Mouse (Mus musculus) CH12.LX (cell line): ENCODE data around the gene Hck. TPM values are rescaled to one million over a fixed set of nuclear protein-coding genes. Genes with fewer than 3 reads are reported as not detected.

ENCODE experiments used
- DNase-seq: peaks from one replicate; pipeline ENCODE4 v3.0.0-alpha.2; 2013; ENCODE audit errors: extremely low read depth
- H3K27ac ChIP-seq: 2 replicates; pipeline ENCODE4 v1.5.1; 2012; ENCODE audit warnings: low read depth, mild to moderate bottlenecking, control low read depth, moderate library complexity; ENCODE audit not compliant: insufficient read depth
- H3K27me3 ChIP-seq: replicated peaks from 2 replicates; pipeline ENCODE3; 2012; ENCODE audit warnings: inconsistent platforms
- H3K36me3 ChIP-seq, 2 experiments: replicated peaks in 1 of 2; 2 replicates each; pipeline versions ENCODE3 to v1.6.1; 2012; ENCODE audit warnings: inconsistent platforms in 1 of 2, low read length in 1 of 2, mild to moderate bottlenecking in 1 of 2, mixed read lengths in 1 of 2, moderate library complexity in 1 of 2; ENCODE audit not compliant: control insufficient read depth in 1 of 2, insufficient read depth in 1 of 2
- H3K4me1 ChIP-seq, 2 experiments: 2 replicates each; pipeline ENCODE4 v1.6.1; 2012; ENCODE audit warnings: inconsistent platforms in 1 of 2, moderate library complexity in 1 of 2; ENCODE audit not compliant: insufficient read depth in 2 of 2, control insufficient read depth in 1 of 2
- H3K4me2 ChIP-seq: 2 replicates; pipeline ENCODE4 v1.6.1; 2012; ENCODE audit warnings: low read depth, mild to moderate bottlenecking, control low read depth; ENCODE audit not compliant: poor library complexity, insufficient read depth, severe bottlenecking
- H3K4me3 ChIP-seq, 3 experiments: fragments of 150-350 bp in 1 of 3; sonication (generic) in 1 of 3; replicated peaks in 1 of 3; 2 replicates each; pipeline versions ENCODE3 to v1.5.1; 2011 to 2012; ENCODE audit warnings: low read depth in 2 of 3, low read length in 2 of 3, mild to moderate bottlenecking in 2 of 3, moderate library complexity in 2 of 3, control low read depth in 1 of 3, improper control_type of control experiment in 1 of 3, inconsistent platforms in 1 of 3, mixed read lengths in 1 of 3; ENCODE audit not compliant: poor library complexity in 1 of 3
- H3K79me2 ChIP-seq: replicated peaks from 2 replicates; pipeline ENCODE4 v1.6.1; 2012; ENCODE audit warnings: mild to moderate bottlenecking, moderate library complexity; ENCODE audit not compliant: control insufficient read depth, poor library complexity, insufficient read depth, severe bottlenecking; ENCODE audit errors: extremely low read depth
- H3K9ac ChIP-seq: 2 replicates; pipeline ENCODE4 v1.6.1; 2012; ENCODE audit warnings: low read depth, mild to moderate bottlenecking, control low read depth, moderate library complexity; ENCODE audit not compliant: insufficient read depth
- H3K9me3 ChIP-seq: replicated peaks from 2 replicates; pipeline ENCODE3; 2012; ENCODE audit warnings: low read length, inconsistent platforms, mixed read lengths
- BHLHE40 ChIP-seq: IDR thresholded peaks from 2 replicates; pipeline ENCODE4 v1.6.1; 2011; ENCODE audit warnings: mild to moderate bottlenecking, low read depth, low read length, improper control_type of control experiment
- CHD2 ChIP-seq: IDR thresholded peaks from 2 replicates; pipeline ENCODE4 v1.6.1; 2011; ENCODE audit warnings: low read length, improper control_type of control experiment
- E2F4 ChIP-seq: IDR thresholded peaks from 2 replicates; pipeline ENCODE4 v1.6.1; 2011; ENCODE audit warnings: low read depth, low read length, improper control_type of control experiment; ENCODE audit not compliant: insufficient replicate concordance
- ELF1 ChIP-seq: IDR thresholded peaks from 2 replicates; pipeline ENCODE4 v1.6.1; 2014; ENCODE audit warnings: low read depth, mild to moderate bottlenecking, inconsistent platforms, low read length, improper control_type of control experiment
- EP300 ChIP-seq: IDR thresholded peaks from 2 replicates; pipeline ENCODE4 v1.6.1; 2011; ENCODE audit warnings: low read length, improper control_type of control experiment
- ETS1 ChIP-seq: conservative IDR thresholded peaks from 2 replicates; pipeline ENCODE4 v1.6.1; 2012; ENCODE audit warnings: low read depth, mild to moderate bottlenecking, inconsistent platforms, low read length, improper control_type of control experiment, moderate library complexity
- GABPA ChIP-seq: IDR thresholded peaks from 2 replicates; pipeline ENCODE4 v1.6.1; 2012; ENCODE audit warnings: low read depth, low read length, improper control_type of control experiment, inconsistent platforms; ENCODE audit not compliant: insufficient replicate concordance
- IRF4 ChIP-seq: IDR thresholded peaks from 2 replicates; pipeline ENCODE4 v1.6.1; 2014; ENCODE audit warnings: low read depth, mild to moderate bottlenecking, inconsistent platforms, low read length, improper control_type of control experiment
- JUN ChIP-seq: IDR thresholded peaks from 2 replicates; pipeline ENCODE4 v1.6.1; 2011; ENCODE audit warnings: low read depth, mild to moderate bottlenecking, low read length, improper control_type of control experiment, moderate library complexity; ENCODE audit not compliant: insufficient read depth
- JUND ChIP-seq: conservative IDR thresholded peaks from 2 replicates; pipeline ENCODE4 v1.6.1; 2011; ENCODE audit warnings: low read depth, low read length, improper control_type of control experiment
- MAFK ChIP-seq: IDR thresholded peaks from 2 replicates; pipeline ENCODE4 v1.6.1; 2011; ENCODE audit warnings: low read length, improper control_type of control experiment; ENCODE audit not compliant: insufficient replicate concordance
- MAX ChIP-seq: IDR thresholded peaks from 2 replicates; pipeline ENCODE4 v1.6.1; 2011; ENCODE audit warnings: low read length, improper control_type of control experiment
- MEF2A ChIP-seq: IDR thresholded peaks from 2 replicates; pipeline ENCODE4 v1.6.1; 2014; ENCODE audit warnings: low read depth, mild to moderate bottlenecking, inconsistent platforms, low read length, improper control_type of control experiment, borderline replicate concordance
- NELFE ChIP-seq: IDR thresholded peaks from 2 replicates; pipeline ENCODE4 v1.6.1; 2011; ENCODE audit warnings: low read depth, low read length, improper control_type of control experiment
- RCOR1 ChIP-seq: conservative IDR thresholded peaks from 2 replicates; pipeline ENCODE4 v1.6.1; 2012; ENCODE audit warnings: low read depth, mild to moderate bottlenecking, inconsistent platforms, low read length, improper control_type of control experiment
- SIN3A ChIP-seq: IDR thresholded peaks from 2 replicates; pipeline ENCODE4 v1.6.1; 2012; ENCODE audit warnings: low read length, improper control_type of control experiment, inconsistent platforms
- TBP ChIP-seq: conservative IDR thresholded peaks from 2 replicates; pipeline ENCODE4 v1.6.1; 2011; ENCODE audit warnings: low read depth, low read length, improper control_type of control experiment
- TCF12 ChIP-seq: IDR thresholded peaks from 2 replicates; pipeline ENCODE4 v1.6.1; 2014; ENCODE audit warnings: low read depth, mild to moderate bottlenecking, inconsistent platforms, low read length, improper control_type of control experiment
- UBTF ChIP-seq: IDR thresholded peaks from 2 replicates; pipeline ENCODE4 v1.6.1; 2012; ENCODE audit warnings: low read depth, mild to moderate bottlenecking, inconsistent platforms, low read length, improper control_type of control experiment, moderate library complexity
- USF1 ChIP-seq: IDR thresholded peaks from 2 replicates; pipeline ENCODE4 v1.6.1; 2014; ENCODE audit warnings: low read depth, mild to moderate bottlenecking, inconsistent platforms, low read length, improper control_type of control experiment
- USF2 ChIP-seq: conservative IDR thresholded peaks from 2 replicates; pipeline ENCODE4 v1.6.1; 2011; ENCODE audit warnings: low read depth, low read length, improper control_type of control experiment
- ZMIZ1 ChIP-seq: IDR thresholded peaks from 2 replicates; pipeline ENCODE4 v1.6.1; 2012; ENCODE audit warnings: low read depth, mild to moderate bottlenecking, inconsistent platforms, low read length, improper control_type of control experiment
- dilution Hi-C: fragments of 300-500 bp; cut with MboI; formaldehyde crosslinking; loops from 2 replicates; pipeline ENCODE4 v1.14.3; 2020; ENCODE audit warnings: low sequenced_read_pairs; ENCODE audit not compliant: extremely low pct_unique_long_range_greater_than_20kb, extremely low pct_ligation_motif_present
- in situ Hi-C: fragments of 300-500 bp; cut with MboI; formaldehyde crosslinking; loops from 3 replicates; pipeline ENCODE4 v1.14.3; 2019; ENCODE audit warnings: low sequenced_read_pairs, low pct_ligation_motif_present, low pct_unique_long_range_greater_than_20kb, mixed read lengths
- polyA plus RNA-seq: library from polyadenylated mRNA; unstranded; fragments of >175 nt; gene quantifications from 2 replicates; pipeline ENCODE4 v1.2.1, GENCODE M21; 2012; ENCODE audit warnings: low read depth; ENCODE audit not compliant: insufficient read length
- total RNA-seq, 2 experiments: library from RNA; depleted of rRNA; stranded (reverse); fragments of 300-350 nt in 1 of 2; fragments of >200 nt in 1 of 2; gene quantifications; 2 replicates each; pipeline ENCODE4 v1.2.3; 2012 to 2014

Hck gene
- total and polyA plus RNA-seq, 3 experiments = 0.08 to 0.68 (median 0.63) TPM

DNA sequence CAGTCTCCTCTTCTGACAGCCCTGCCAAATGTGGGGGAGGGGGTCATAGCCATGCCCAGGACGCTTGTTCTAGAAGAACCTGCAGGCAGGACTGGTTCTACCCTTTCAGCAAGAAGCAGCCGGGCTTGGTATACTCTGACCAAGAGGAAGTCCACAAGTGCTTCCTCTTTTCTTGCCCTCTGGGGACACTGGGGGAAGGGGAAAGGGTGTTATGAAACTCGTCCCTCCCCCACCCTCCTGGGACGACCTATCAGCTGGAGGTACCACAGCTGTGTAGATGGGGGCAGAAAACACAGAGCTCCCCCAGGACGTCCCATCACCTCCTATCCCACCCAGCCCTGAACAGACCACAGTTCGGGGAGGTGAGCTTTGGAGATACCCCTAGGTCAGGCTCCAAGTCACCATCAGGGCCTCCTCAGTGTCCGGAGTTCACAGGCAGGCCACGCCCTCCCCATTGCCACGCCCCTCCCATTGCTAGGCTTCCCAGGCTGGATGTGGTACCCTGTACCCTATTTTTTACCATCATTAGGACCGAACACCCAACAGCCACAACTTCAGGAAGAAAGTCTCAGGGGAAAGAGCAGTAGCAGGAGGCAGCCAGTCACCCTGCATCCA lies 17.6 kb upstream of the Hck start:
- H3K79me2 ChIP-seq = no peaks in the 10 kb centered on the region
- TF ChIP-seq USF2 (no peak), CHD2 (peak; percentile 92), E2F4 (no peak), USF1 (no peak), IRF4 (peak; percentile 70), TCF12 (peak; percentile 80), ETS1 (peak; percentile 63), ELF1 (0 out of 2 replicates have a peak, but pooled peaks have one; percentile 16), EP300 (peak; percentile 79), BHLHE40 (0 out of 2 replicates have a peak, but pooled peaks have one; percentile 27), MAFK (0 out of 2 replicates have a peak, but pooled peaks have one; percentile 28)
- TF ChIP-seq, all 38 proteins: peak for 8
- in situ Hi-C loops = no loop called here
- no peak overlapping the region for H3K4me2 ChIP-seq
- dilution Hi-C loops = no loop called here
- H3K4me1 ChIP-seq = peaks cover 5 to 15% of the 10 kb centered on the region in 2 experiments; a peak in 2 of 4 replicates
- no peaks in the 10 kb centered on the region for H3K36me3 ChIP-seq
- H3K27ac ChIP-seq = no peak overlapping the region
- H3K27me3 ChIP-seq = peaks cover 23% of the 10 kb centered on the region
- DNase-seq = peak; percentile 77
- no peak overlapping the region for H3K9ac ChIP-seq
- no peak overlapping the region for H3K4me3 ChIP-seq
- H3K9me3 ChIP-seq = peaks cover 25% of the 10 kb centered on the region

DNA sequence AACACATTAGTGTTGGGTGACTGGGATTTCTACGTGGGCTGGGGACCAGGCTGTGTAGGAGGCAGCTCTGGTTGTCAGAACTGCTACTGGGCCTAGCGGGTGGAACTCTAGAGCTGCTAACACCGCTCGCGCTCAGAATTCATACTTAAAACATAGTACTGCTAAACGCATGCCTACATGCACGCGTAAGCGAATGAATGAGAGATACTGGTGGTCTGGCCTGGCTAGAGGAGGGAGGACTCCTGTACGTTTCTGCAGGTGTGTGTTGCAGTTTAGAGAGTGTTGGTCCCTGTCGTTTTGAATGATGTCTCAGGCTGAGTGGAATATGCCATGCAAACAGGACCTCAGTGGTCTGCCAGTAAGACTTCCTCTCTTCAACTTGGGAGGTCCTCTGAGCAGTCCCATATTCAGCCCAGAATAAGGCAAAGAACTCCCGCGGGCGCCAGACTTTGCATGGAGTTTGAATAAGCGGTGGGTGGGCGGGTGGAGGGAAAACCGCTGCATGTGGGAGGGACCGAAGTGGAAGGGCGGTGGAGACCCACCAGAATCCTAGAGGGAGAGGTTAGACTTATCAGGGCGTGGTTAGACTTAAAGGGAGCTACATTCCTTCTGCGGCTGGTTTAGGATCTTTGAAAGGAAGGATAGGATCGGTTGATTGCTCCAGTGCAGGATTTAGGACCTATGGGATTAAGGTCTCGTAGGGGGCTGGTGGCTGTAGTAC lies 1.1 kb upstream of the Hck start:
- Histone ChIP-seq H3K27ac (no peak overlapping the region), H3K4me2 (no peak overlapping the region), H3K36me3 (no peaks in the 10 kb centered on the region), H3K79me2 (no peaks in the 10 kb centered on the region), H3K9ac (no peak overlapping the region), H3K27me3 (peaks cover 80% of the 10 kb centered on the region), H3K4me3 (no peak overlapping the region), H3K4me1 (peaks cover 3 to 5% of the 10 kb centered on the region in 2 experiments; a peak in 2 of 4 replicates), H3K9me3 (no peaks in the 10 kb centered on the region)
- dilution Hi-C loops = no loop called here
- TF ChIP-seq SIN3A = no peak
- no peak for TF ChIP-seq GABPA
- no peak for TF ChIP-seq EP300
- TF ChIP-seq NELFE = no peak
- TF ChIP-seq MEF2A = no peak
- TF ChIP-seq TBP = no peak
- no peak for TF ChIP-seq UBTF
- TF ChIP-seq IRF4 = no peak
- no peak for TF ChIP-seq JUND
- no peak for TF ChIP-seq RCOR1
- TF ChIP-seq E2F4 = no peak
- no peak for TF ChIP-seq JUN
- TF ChIP-seq USF2 = no peak
- TF ChIP-seq ZMIZ1 = no peak
- no peak for TF ChIP-seq MAX
- DNase-seq = no peak
- in situ Hi-C loops = no loop called here
